ENCODE assay signal across 8 mouse cellular contexts in genomic region chr11:20445903-20446264, GRCm38 (mm10).
DNase-seq lines count a peak whose midpoint lies in the region; ATAC-seq and TF ChIP-seq lines count a peak whose summit lies in the region.

No protein-coding gene starts in this region.

- no peaks in the 10 kb centered on the region for H3K79me2 ChIP-seq in C2C12 (ENCODE audit: control insufficient read depth, insufficient read depth)

- 0 out of 2 replicates have a peak, but pooled peaks have one; percentile 53 for ATAC-seq in embryonic facial prominence, embryonic 12.5 days (ENCODE audit: insufficient number of reproducible peaks, insufficient read depth, low FRiP score, low TSS enrichment)
- ATAC-seq in heart, embryonic 11.5 days (replicated peaks; ENCODE audit: insufficient number of reproducible peaks, low FRiP score, low TSS enrichment) = 0 out of 2 replicates have a peak, but pooled peaks have one; percentile 39
- peak; percentile 83 for ATAC-seq in kidney, embryonic 16.5 days (ENCODE audit: low FRiP score, low TSS enrichment)
- ATAC-seq in liver, embryonic 16.5 days (ENCODE audit: low read depth) = peak; percentile 35
- peak; percentile 83 for ATAC-seq in neural tube, embryonic 12.5 days (ENCODE audit: low FRiP score, low read depth)
- ATAC-seq in stomach, postnatal 0 days (ENCODE audit: low FRiP score, low TSS enrichment) = peak; percentile 76

- no peak overlapping the region for H3ac ChIP-seq in C2C12 (ENCODE audit: control insufficient read depth, insufficient read length, low read depth)

- H3K4me3 ChIP-seq in C2C12 (ENCODE audit: insufficient read depth, poor library complexity, severe bottlenecking) = no peak overlapping the region
- peak overlapping the region; percentile 27 for H3K4me3 ChIP-seq in embryonic facial prominence, embryonic 12.5 days
- peak overlapping the region; percentile 37 for H3K4me3 ChIP-seq in heart, embryonic 11.5 days (ENCODE audit: low read depth, low read length)
- peak overlapping the region; percentile 19 for H3K4me3 ChIP-seq in kidney, embryonic 16.5 days (ENCODE audit: low read length)
- 0 out of 2 replicates have a peak overlapping the region, but pooled peaks have one; percentile 15 for H3K4me3 ChIP-seq in liver, embryonic 16.5 days (ENCODE audit: low read depth, low read length)
- H3K4me3 ChIP-seq in neural tube, embryonic 12.5 days = 0 out of 2 replicates have a peak overlapping the region, but pooled peaks have one; percentile 4
- peak overlapping the region; percentile 36 for H3K4me3 ChIP-seq in stomach, postnatal 0 days (ENCODE audit: low read depth, low read length)

- no peaks in the 10 kb centered on the region for H3K36me3 ChIP-seq in C2C12 (ENCODE audit: control insufficient read depth, insufficient read depth)
- no peaks in the 10 kb centered on the region for H3K36me3 ChIP-seq in embryonic facial prominence, embryonic 12.5 days
- H3K36me3 ChIP-seq in heart, embryonic 11.5 days (ENCODE audit: control insufficient read depth, insufficient read depth, low read length) = no peaks in the 10 kb centered on the region
- no peaks in the 10 kb centered on the region for H3K36me3 ChIP-seq in kidney, embryonic 16.5 days (ENCODE audit: insufficient read depth, low read length)
- H3K36me3 ChIP-seq in liver, embryonic 16.5 days (ENCODE audit: control insufficient read depth, insufficient read depth) = no peaks in the 10 kb centered on the region
- H3K36me3 ChIP-seq in neural tube, embryonic 12.5 days = no peaks in the 10 kb centered on the region
- H3K36me3 ChIP-seq in stomach, postnatal 0 days (ENCODE audit: control insufficient read depth, insufficient read depth, low read length) = no peaks in the 10 kb centered on the region

- no peaks in the 10 kb centered on the region for H3K79me3 ChIP-seq in C2C12 (ENCODE audit: low read depth)

- 3% methylated on average over 6 of the region's 6 CpGs for whole genome bisulfite sequencing in embryonic facial prominence, embryonic 12.5 days
- under 1% methylated on average over 6 of the region's 6 CpGs for WGBS in heart, embryonic 11.5 days (ENCODE audit: insufficient replicate concordance)
- under 1% methylated on average over 6 of the region's 6 CpGs for WGBS in kidney, embryonic 16.5 days
- WGBS in liver, embryonic 16.5 days (ENCODE audit: insufficient replicate concordance) = 3% methylated on average over 6 of the region's 6 CpGs
- 2% methylated on average over 6 of the region's 6 CpGs for WGBS in neural tube, embryonic 12.5 days
- 3% methylated on average over 6 of the region's 6 CpGs for WGBS in stomach, postnatal 0 days

- H3K27me3 ChIP-seq in C2C12 (ENCODE audit: control insufficient read depth, insufficient read depth, insufficient read length) = no peaks in the 10 kb centered on the region
- H3K27me3 ChIP-seq in embryonic facial prominence, embryonic 12.5 days = no peaks in the 10 kb centered on the region
- H3K27me3 ChIP-seq in heart, embryonic 11.5 days (ENCODE audit: control insufficient read depth, insufficient read depth, low read length) = no peaks in the 10 kb centered on the region
- H3K27me3 ChIP-seq in kidney, embryonic 16.5 days (ENCODE audit: insufficient read depth, low read length) = no peaks in the 10 kb centered on the region
- H3K27me3 ChIP-seq in liver, embryonic 16.5 days (ENCODE audit: control insufficient read depth, insufficient read depth, low read depth, low read length) = no peaks in the 10 kb centered on the region
- H3K27me3 ChIP-seq in neural tube, embryonic 12.5 days (replicated peaks) = no peaks in the 10 kb centered on the region
- H3K27me3 ChIP-seq in stomach, postnatal 0 days (ENCODE audit: control insufficient read depth, insufficient read depth, low read length) = no peaks in the 10 kb centered on the region

- H3K27ac ChIP-seq in embryonic facial prominence, embryonic 12.5 days = no peak overlapping the region
- no peak overlapping the region for H3K27ac ChIP-seq in heart, embryonic 11.5 days (ENCODE audit: low read depth, low read length)
- no peak overlapping the region for H3K27ac ChIP-seq in kidney, embryonic 16.5 days (ENCODE audit: low read length)
- no peak overlapping the region for H3K27ac ChIP-seq in liver, embryonic 16.5 days (ENCODE audit: low read length)
- no peak overlapping the region for H3K27ac ChIP-seq in neural tube, embryonic 12.5 days
- H3K27ac ChIP-seq in stomach, postnatal 0 days (replicated peaks) = no peak overlapping the region

- H3K4me1 ChIP-seq in embryonic facial prominence, embryonic 12.5 days = no peaks in the 10 kb centered on the region
- H3K4me1 ChIP-seq in heart, embryonic 11.5 days (ENCODE audit: control insufficient read depth, insufficient read depth, low read length) = no peaks in the 10 kb centered on the region
- peaks cover 11% of the 10 kb centered on the region; the same call in 1 of the 2 replicates for H3K4me1 ChIP-seq in kidney, embryonic 16.5 days (ENCODE audit: insufficient read depth, low read length)
- no peaks in the 10 kb centered on the region; the same call in 1 of the 2 replicates for H3K4me1 ChIP-seq in liver, embryonic 16.5 days (ENCODE audit: control insufficient read depth, low read depth, low read length)
- peaks cover 13% of the 10 kb centered on the region; the same call in 1 of the 2 replicates for H3K4me1 ChIP-seq in neural tube, embryonic 12.5 days
- H3K4me1 ChIP-seq in stomach, postnatal 0 days (replicated peaks; ENCODE audit: control insufficient read depth, insufficient read depth) = no peaks in the 10 kb centered on the region; the same call in 1 of the 2 replicates

- peak overlapping the region; percentile 55 for H3K4me2 ChIP-seq in embryonic facial prominence, embryonic 12.5 days (replicated peaks)
- H3K4me2 ChIP-seq in heart, embryonic 11.5 days = peak overlapping the region; percentile 77
- peak overlapping the region; percentile 51 for H3K4me2 ChIP-seq in kidney, embryonic 16.5 days (replicated peaks; ENCODE audit: low read depth, low read length)
- peak overlapping the region; percentile 42 for H3K4me2 ChIP-seq in liver, embryonic 16.5 days (ENCODE audit: low read depth, low read length)
- H3K4me2 ChIP-seq in neural tube, embryonic 12.5 days (replicated peaks) = peak overlapping the region; percentile 58
- H3K4me2 ChIP-seq in stomach, postnatal 0 days (replicated peaks; ENCODE audit: low read depth) = peak overlapping the region; percentile 63

- no peak for TF ChIP-seq EP300 in stomach, postnatal 0 days (optimal IDR thresholded peaks at IDR 0.05)

- peak; percentile 48 for TF ChIP-seq CTCF in C2C12 (IDR thresholded peaks at IDR 0.05; ENCODE audit: control insufficient read depth, insufficient read depth, insufficient read length)
- TF ChIP-seq CTCF in stomach, postnatal 0 days (IDR thresholded peaks at IDR 0.05; ENCODE audit: low read depth) = peak; percentile 93

- H3K9ac ChIP-seq in embryonic facial prominence, embryonic 12.5 days = no peak overlapping the region
- H3K9ac ChIP-seq in heart, embryonic 11.5 days (ENCODE audit: low read depth, low read length) = peak overlapping the region; percentile 60
- H3K9ac ChIP-seq in kidney, embryonic 16.5 days (replicated peaks; ENCODE audit: low read length) = peak overlapping the region; percentile 33; the same call in 1 of the 2 replicates
- H3K9ac ChIP-seq in liver, embryonic 16.5 days (ENCODE audit: low read depth, low read length) = no peak overlapping the region
- H3K9ac ChIP-seq in neural tube, embryonic 12.5 days = no peak overlapping the region; the same call in 1 of the 2 replicates
- peak overlapping the region; percentile 54 for H3K9ac ChIP-seq in stomach, postnatal 0 days (ENCODE audit: low read length)

- peak; percentile 70 to 87 for DNase-seq in adrenal gland, postnatal 36 days
- peak; percentile 79 for DNase-seq in stomach, postnatal 0 days (ENCODE audit: low spot score)

- no peaks in the 10 kb centered on the region for H3K9me3 ChIP-seq in embryonic facial prominence, embryonic 12.5 days
- H3K9me3 ChIP-seq in heart, embryonic 11.5 days (replicated peaks; ENCODE audit: control insufficient read depth, low read length) = no peaks in the 10 kb centered on the region
- H3K9me3 ChIP-seq in kidney, embryonic 16.5 days (ENCODE audit: low read length) = 0 out of 2 replicates have a peak, but pooled peaks cover 5% of the 10 kb centered on the region
- H3K9me3 ChIP-seq in liver, embryonic 16.5 days (replicated peaks; ENCODE audit: control insufficient read depth, low read length) = no peaks in the 10 kb centered on the region
- H3K9me3 ChIP-seq in neural tube, embryonic 12.5 days = peaks cover 5% of the 10 kb centered on the region; the same call in 1 of the 2 replicates
- no peaks in the 10 kb centered on the region for H3K9me3 ChIP-seq in stomach, postnatal 0 days (ENCODE audit: control insufficient read depth, low read length)

TF ChIP-seq in C2C12, 6 proteins besides CTCF, POLR2A, EP300 and RAD21:
- TF ChIP-seq CEBPB (IDR thresholded peaks at IDR 0.05; ENCODE audit: low read depth) (no peak), MAX (IDR thresholded peaks at IDR 0.05) (no peak)

Comparison
In these comparisons a context has a peak if more than half of its experiments do, and no peak if none do; other contexts are left out.
1. H3K9ac ChIP-seq: peak in heart, embryonic 11.5 days (single experiment), kidney, embryonic 16.5 days (single experiment) and stomach, postnatal 0 days (single experiment); none in embryonic facial prominence, embryonic 12.5 days (single experiment), liver, embryonic 16.5 days (single experiment) and neural tube, embryonic 12.5 days (single experiment).
2. Peak in every context shown above with its lines, with median percentiles within 50 percentile points of each other: ATAC-seq and H3K4me2 ChIP-seq.